Mouse (Mus musculus) midbrain, postnatal 0 days (tissue): ENCODE measurements around the gene Gpr132. TPM values are rescaled to one million over a fixed set of nuclear protein-coding genes. Genes with fewer than 3 reads are reported as not detected.
A peak's percentile ranks its signal among the peaks of the same experiment; 100 is the strongest.

Source experiments
- ATAC-seq: fragments of 200-750 bp; cut with Nextera tagmentation; 2 replicates; pipeline ENCODE4 v1.8.0; 2017; ENCODE audit warnings: moderate number of reproducible peaks, mild to moderate bottlenecking, moderate TSS enrichment, moderate library complexity; ENCODE audit not compliant: low FRiP score
- DNase-seq: peaks from one replicate; pipeline ENCODE4 v3.0.0-alpha.2; 2015; ENCODE audit warnings: low spot score
- H3K27ac ChIP-seq: fragments of 300-500 bp; sonication (generic); 2 replicates; pipeline ENCODE4 v1.5.1; 2014; ENCODE audit warnings: low read depth, mild to moderate bottlenecking, low read length, mixed read lengths
- H3K27me3 ChIP-seq: fragments of 300-500 bp; sonication (generic); 2 replicates; pipeline ENCODE4 v1.6.1; 2014; ENCODE audit warnings: low read length, control low read depth, mixed read lengths; ENCODE audit not compliant: insufficient read depth
- H3K36me3 ChIP-seq: fragments of 300-500 bp; sonication (generic); 2 replicates; pipeline ENCODE4 v1.6.1; 2014; ENCODE audit warnings: low read length, control low read depth, mixed read lengths; ENCODE audit not compliant: insufficient read depth
- H3K4me1 ChIP-seq: fragments of 300-500 bp; sonication (generic); 2 replicates; pipeline ENCODE4 v1.6.1; 2014; ENCODE audit warnings: mild to moderate bottlenecking, control low read depth, antibody characterized with exemption, low read length, mixed read lengths; ENCODE audit not compliant: insufficient read depth
- H3K4me2 ChIP-seq: fragments of 300-500 bp; sonication (generic); 2 replicates; pipeline ENCODE4 v1.6.1; 2014; ENCODE audit warnings: low read depth, mild to moderate bottlenecking, low read length, mixed read lengths; ENCODE audit not compliant: poor library complexity, severe bottlenecking
- H3K4me3 ChIP-seq: fragments of 300-500 bp; sonication (generic); 2 replicates; pipeline ENCODE4 v1.5.1; 2014; ENCODE audit warnings: low read depth, mild to moderate bottlenecking, low read length, moderate library complexity
- H3K9ac ChIP-seq: fragments of 300-500 bp; sonication (generic); replicated peaks from 2 replicates; pipeline ENCODE4 v1.6.1; 2014; ENCODE audit warnings: mild to moderate bottlenecking, low read length, moderate library complexity, mixed read lengths; ENCODE audit not compliant: poor library complexity, severe bottlenecking
- H3K9me3 ChIP-seq: fragments of 300-500 bp; sonication (generic); 2 replicates; pipeline ENCODE4 v1.6.1; 2016; ENCODE audit warnings: low read length, control low read depth
- CTCF ChIP-seq: IDR thresholded peaks from 2 replicates; pipeline ENCODE4 v1.5.1; 2016; ENCODE audit warnings: antibody characterized with exemption, mild to moderate bottlenecking
- WGBS: fragments of 180-500 bp; shearing (Covaris S2); extraction: QIAGEN DNeasy Blood & Tissue Kit; methylation state at CpG from one replicate; pipeline ENCODE4 v1.1.7; 2014; 5-methylcytosine and 5-hydroxymethylcytosine counted together
- polyA plus RNA-seq: library from polyadenylated mRNA; unstranded; fragments of >200 nt; fragmentation: Nextera tagmentation; extraction: Ambion mirVana; gene quantifications from 2 replicates; pipeline ENCODE4 v1.2.1, GENCODE M21; 2015
- total RNA-seq: library from RNA; depleted of rRNA; stranded (reverse); fragments of >200 nt; gene quantifications from 2 replicates; pipeline ENCODE4 v1.2.3, GENCODE M21; 2014

Gene Gpr132
- total and polyA plus RNA-seq, 2 experiments from 2014 or later: 0.06 to 0.16 TPM

DNA sequence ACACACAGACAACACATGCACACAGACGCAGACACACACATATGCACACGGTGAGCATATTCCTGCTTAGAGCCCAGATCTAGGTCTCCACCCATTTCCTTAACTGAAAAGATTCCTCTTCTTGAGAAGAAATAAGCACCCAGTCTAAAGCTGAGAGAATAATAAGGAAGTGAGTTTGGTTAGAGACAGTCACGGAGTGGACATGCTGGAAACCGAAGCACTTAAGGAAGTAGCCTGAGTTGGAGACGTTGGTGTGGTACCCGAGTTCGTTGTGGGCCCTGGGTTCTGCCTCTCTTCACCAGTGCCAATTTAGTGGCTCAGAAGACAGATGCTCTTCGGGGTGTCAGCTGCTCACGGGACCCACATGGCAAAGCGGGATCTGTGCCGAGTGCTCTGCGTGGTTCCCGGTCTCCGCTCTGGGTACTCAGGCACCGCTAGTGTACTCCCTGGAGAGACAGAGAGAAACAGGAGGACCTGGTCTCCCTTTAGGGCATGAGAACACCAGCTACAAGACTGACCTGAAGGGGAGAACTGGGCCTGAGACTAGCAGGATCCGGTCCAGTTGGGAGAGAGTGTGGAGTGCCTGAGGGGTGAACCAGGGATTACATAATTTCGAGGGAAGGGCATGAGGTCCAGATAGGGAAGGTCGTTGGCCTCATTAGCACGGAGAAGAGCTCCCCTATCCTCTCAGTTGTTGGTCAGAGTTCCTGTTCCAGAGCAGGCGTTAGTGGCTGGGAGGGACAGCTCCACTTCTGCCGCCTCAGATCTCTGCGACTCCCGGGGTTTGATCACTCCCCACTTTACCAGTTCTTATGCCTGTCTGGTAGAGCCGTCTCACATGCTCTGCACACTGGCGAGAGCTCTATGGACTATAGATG, 27.6 kb downstream of the Gpr132 start:
- 83% methylated on average over 25 of the region's 25 CpGs for WGBS
- Histone ChIP-seq H3K27me3 (no peaks in the 10 kb centered on the region), H3K4me3 (no peak overlapping the region), H3K9ac (no peak overlapping the region), H3K4me2 (no peak overlapping the region), H3K9me3 (no peaks in the 10 kb centered on the region), H3K36me3 (no peaks in the 10 kb centered on the region), H3K4me1 (no peaks in the 10 kb centered on the region), H3K27ac (no peak overlapping the region)
- no peak for TF ChIP-seq CTCF
- ATAC-seq: no peak
- DNase-seq: no peak

DNA sequence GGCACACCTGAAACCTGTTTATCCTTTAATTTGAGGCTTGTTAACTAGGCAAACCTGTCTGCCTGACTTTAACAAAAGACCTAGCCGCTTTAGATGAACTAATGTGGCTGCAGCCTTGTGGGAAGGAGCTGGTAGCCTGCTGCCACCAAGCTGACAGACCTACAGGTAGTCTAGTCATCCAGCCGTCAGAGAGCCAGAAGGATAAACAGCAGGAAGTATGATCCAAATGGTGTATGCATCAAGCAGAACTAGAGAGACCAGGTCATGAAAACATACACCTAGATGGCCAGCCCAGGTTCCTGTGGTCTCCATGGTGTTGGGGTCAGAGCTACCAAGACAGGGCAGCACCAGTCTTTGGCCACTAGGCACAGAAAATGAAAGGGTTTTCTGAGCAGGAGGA, 33.0 kb downstream of the Gpr132 start:
- TF ChIP-seq CTCF: no peak
- H3K4me3 ChIP-seq: no peak overlapping the region
- H3K27me3 ChIP-seq: no peaks in the 10 kb centered on the region
- no peak overlapping the region for H3K27ac ChIP-seq
- no peak overlapping the region for H3K4me2 ChIP-seq
- H3K36me3 ChIP-seq: no peaks in the 10 kb centered on the region
- H3K4me1 ChIP-seq: peaks cover 6% of the 10 kb centered on the region
- no peaks in the 10 kb centered on the region for H3K9me3 ChIP-seq
- WGBS: 74% methylated on average over 2 of the region's 2 CpGs
- H3K9ac ChIP-seq: no peak overlapping the region
- ATAC-seq (no peak), DNase-seq (no peak)

DNA sequence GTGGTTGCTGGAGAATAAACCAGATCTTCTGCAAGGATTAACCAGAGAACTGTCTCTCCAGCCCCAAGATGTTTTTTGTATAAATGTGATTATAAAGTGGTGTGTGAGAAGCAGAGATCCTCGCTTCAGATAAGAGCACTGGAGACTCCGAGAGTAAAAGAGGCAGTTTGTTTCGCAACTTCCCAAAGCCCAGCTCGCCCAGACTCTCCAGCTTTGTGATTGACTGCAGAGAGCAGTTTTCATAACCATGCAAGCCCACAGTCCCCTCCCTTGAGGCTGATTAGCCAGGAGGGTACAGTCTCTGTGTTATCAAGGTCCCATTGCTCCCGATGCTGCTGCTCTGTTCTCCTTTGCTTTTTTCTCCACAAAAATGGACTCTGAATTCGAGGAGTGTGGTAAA, 34.5 kb downstream of the Gpr132 start:
- H3K9me3 ChIP-seq: no peaks in the 10 kb centered on the region
- no peak overlapping the region for H3K27ac ChIP-seq
- no peak for TF ChIP-seq CTCF
- DNase-seq (no peak), ATAC-seq (no peak)
- no peak overlapping the region for H3K9ac ChIP-seq
- no peaks in the 10 kb centered on the region for H3K27me3 ChIP-seq
- peaks cover 6% of the 10 kb centered on the region for H3K4me1 ChIP-seq
- WGBS: 90% methylated on average over 6 of the region's 6 CpGs
- no peak overlapping the region for H3K4me3 ChIP-seq
- no peak overlapping the region for H3K4me2 ChIP-seq
- no peaks in the 10 kb centered on the region for H3K36me3 ChIP-seq

- no peak overlapping the region for H3K4me3 ChIP-seq
- no peak for ATAC-seq
- no peak overlapping the region for H3K27ac ChIP-seq
- 91% methylated on average over 5 of the region's 5 CpGs for WGBS
- H3K27me3 ChIP-seq: no peaks in the 10 kb centered on the region
- peaks cover 10% of the 10 kb centered on the region for H3K4me1 ChIP-seq
- DNase-seq: no peak
- no peaks in the 10 kb centered on the region for H3K9me3 ChIP-seq
- H3K9ac ChIP-seq: no peak overlapping the region
- H3K36me3 ChIP-seq: peaks cover 4% of the 10 kb centered on the region; the same call in 1 of the 2 replicates
- H3K4me2 ChIP-seq: no peak overlapping the region
- no peak for TF ChIP-seq CTCF
Observed at GRCm38 (mm10) chr12:112832411-112832810, 35.6 kb downstream of the Gpr132 start.

GRCm38 (mm10) chr12:112830570-112830969, 37.5 kb downstream of the Gpr132 start:
- peak overlapping the region; percentile 87 for H3K4me3 ChIP-seq
- H3K27ac ChIP-seq: peak overlapping the region; percentile 77; the same call in 1 of the 2 replicates
- H3K9ac ChIP-seq: peak overlapping the region; percentile 67
- DNase-seq (no peak), ATAC-seq (no peak)
- 81% methylated on average over 3 of the region's 3 CpGs for WGBS
- H3K36me3 ChIP-seq: peaks cover 9% of the 10 kb centered on the region
- peaks cover 14% of the 10 kb centered on the region for H3K4me1 ChIP-seq
- no peak for TF ChIP-seq CTCF
- no peaks in the 10 kb centered on the region for H3K9me3 ChIP-seq
- no peaks in the 10 kb centered on the region for H3K27me3 ChIP-seq
- peak overlapping the region; percentile 74 for H3K4me2 ChIP-seq

DNA sequence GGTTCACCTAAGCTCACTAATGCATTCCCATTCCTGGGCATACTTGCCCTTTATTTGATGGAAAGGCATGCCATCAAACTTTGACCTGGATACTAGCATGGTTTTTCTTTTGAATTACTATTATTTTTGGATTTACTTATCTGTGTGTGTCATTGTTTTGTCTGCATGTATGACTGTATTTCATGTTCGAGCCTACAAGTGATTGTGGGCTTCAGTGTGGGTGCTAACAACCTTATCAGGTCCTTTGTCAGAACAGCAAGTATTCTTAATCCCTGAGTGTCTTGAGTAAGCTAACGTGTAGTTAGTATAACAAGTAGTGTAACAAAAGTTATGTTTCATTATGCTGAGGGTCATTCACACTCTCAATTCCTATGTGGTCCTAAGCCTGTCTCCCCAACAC, 37.9 kb downstream of the Gpr132 start:
- H3K4me3 ChIP-seq: peak overlapping the region; percentile 87
- peak overlapping the region; percentile 74 for H3K4me2 ChIP-seq
- H3K9ac ChIP-seq: peak overlapping the region; percentile 67
- H3K9me3 ChIP-seq: no peaks in the 10 kb centered on the region
- H3K27ac ChIP-seq: peak overlapping the region; percentile 77
- no peak for TF ChIP-seq CTCF
- peaks cover 9% of the 10 kb centered on the region for H3K36me3 ChIP-seq
- DNase-seq: no peak
- 22% methylated on average over 2 of the region's 2 CpGs for WGBS
- H3K4me1 ChIP-seq: peaks cover 14% of the 10 kb centered on the region
- no peaks in the 10 kb centered on the region for H3K27me3 ChIP-seq
- ATAC-seq: 0 out of 2 replicates have a peak, but pooled peaks have one; percentile 0
